Mouse (Mus musculus): ENCODE measurements around the gene Olfr1216. TPM values are rescaled to one million over a fixed set of nuclear protein-coding genes. Genes with fewer than 3 reads are reported as not detected.
"Not testable (repeated sequence)": the region's sequence is repeated elsewhere in the genome, so short reads cannot be mapped to it uniquely, and the experiment has no call there.

Gene Olfr1216
- total RNA-seq (2021) = not detected
- long read RNA-seq = 0 reads

DNA sequence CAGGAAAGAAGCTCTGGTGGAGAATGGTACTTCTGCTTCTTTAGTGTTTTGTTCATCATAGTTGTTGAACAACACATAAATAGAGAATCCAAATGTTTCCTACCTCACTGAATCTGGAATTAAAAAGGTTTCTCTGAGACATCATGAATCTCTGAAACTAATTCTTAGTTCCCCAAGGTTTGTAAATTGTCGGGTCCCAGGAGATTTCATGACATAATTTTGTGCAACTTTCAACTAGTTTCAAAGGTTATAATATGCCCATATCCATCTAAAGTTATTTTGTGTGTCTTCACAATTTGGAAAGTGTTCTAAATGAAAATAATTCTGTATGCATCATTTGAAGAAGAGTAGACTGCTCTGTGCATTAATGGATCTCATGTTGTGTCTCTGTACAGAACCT lies at the start of gene Olfr1216:
Gene Olfr1216, minus strand, starts transcription at position 101 of the 400 bp plus-strand sequence.
- no peak for DNase-seq (ENCODE audit: low spot score in 2 of 2)

DNA sequence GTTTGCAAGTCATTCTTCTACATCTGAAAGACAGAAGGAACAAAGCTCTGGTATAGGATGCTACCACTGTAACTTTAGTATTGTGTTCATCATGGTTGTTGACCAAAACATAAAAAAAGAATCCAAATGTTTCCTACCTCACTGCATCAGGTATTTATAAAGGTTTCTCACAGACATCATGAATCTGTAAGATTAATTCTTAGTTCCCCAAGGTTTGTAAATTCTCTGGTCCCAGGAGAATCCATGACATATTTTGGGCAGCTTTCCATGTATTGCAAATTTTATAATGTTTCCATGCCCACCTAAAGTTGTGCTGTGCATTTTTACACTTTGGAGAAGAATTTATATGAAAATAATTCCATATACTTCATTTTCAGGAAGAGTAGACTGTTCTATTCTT lies 42.9 kb upstream of the Olfr1216 start, which contains the start of gene Olfr1218:
Gene Olfr1218, minus strand, starts transcription at position 101 of the 400 bp plus-strand sequence.
- no peak for DNase-seq (ENCODE audit: low spot score in 2 of 2)

DNA sequence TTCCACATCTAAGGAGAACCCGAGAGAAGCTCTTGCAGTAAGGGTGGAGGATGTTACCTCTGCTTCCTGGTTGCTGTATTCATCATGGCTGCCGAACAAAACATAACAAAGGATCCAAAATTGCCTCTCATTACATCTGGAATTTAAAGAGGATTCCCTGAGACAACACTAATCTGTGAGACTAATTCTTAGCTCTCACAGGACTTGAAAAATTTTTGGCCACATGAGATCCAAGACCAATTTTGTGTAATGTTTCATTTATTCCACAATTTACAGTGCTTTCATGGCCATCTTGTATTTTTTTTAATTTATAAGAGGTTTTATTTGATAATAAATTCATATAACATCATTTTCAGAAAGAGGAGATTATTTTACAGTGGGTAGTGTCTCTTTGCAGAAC lies 13.8 kb upstream of the Olfr1216 start, which contains the start of gene Olfr1217:
Gene Olfr1217, minus strand, starts transcription at position 101 of the 400 bp plus-strand sequence.
- DNase-seq (ENCODE audit: low spot score in 2 of 2) = no peak

DNA sequence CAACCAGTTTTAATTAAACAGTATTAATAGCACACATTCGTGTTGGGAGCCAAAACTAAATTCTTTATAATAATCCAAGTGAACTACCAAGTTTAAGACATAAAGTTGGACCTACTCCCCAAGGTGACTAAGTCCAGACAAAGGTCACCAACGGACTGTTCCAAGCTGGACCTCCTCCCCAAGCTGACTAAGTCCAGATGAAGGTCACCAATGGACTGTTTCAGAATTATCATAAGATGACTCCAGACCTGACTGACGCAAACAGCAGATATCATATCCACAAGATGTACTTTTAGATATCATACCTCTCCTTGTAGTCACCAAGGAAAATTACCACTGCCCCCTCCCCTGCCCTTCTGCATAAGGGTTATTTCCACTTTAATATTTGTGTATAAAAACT lies 3.3 kb upstream of the Olfr1216 start:
- not testable (repeated sequence) for DNase-seq (ENCODE audit: low spot score in 2 of 2)

DNA sequence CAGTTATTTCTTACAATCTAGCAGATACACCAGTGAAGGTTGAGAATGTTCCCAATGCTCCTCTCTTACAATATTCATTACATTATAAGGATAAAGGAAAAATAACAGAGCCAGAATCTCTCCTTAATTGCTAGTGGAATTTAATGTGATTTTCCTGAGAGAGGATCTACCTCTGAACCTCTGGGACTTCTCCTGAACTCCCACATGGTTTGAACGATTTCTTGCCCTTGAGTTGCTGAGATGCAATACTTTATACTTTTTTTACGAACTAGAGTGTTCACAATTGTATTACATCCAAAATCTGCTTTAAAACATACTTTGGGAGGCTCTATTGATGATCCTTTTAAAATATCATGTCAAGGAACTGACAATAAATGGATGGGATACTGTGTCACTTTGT lies 11.3 kb downstream of the Olfr1216 start, which contains the start of gene Olfr1215:
Gene Olfr1215, minus strand, starts transcription at position 101 of the 400 bp plus-strand sequence.
- DNase-seq (ENCODE audit: low spot score in 2 of 2) = no peak

DNA sequence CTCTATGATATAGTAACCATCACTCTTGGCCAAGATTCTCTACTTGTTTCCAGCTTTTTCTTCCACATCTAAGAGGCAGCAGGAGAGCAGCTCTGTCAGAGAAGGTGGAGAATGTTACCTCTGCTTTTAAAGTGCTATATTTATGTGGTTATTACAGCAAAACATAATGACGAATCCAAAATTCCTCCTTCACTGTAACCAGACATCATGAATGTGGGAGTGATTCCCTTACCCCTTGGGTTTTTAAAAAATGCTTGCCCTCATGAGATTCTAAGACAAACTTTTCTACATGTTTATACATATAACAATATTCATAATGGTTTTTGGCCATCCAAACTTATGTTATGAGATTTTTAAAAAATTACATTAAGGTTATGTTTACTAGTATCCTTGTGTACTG lies 25.6 kb downstream of the Olfr1216 start, which contains the start of gene Olfr1214:
Gene Olfr1214, minus strand, starts transcription at position 101 of the 400 bp plus-strand sequence.
- no peak for DNase-seq (ENCODE audit: low spot score in 2 of 2)

DNA sequence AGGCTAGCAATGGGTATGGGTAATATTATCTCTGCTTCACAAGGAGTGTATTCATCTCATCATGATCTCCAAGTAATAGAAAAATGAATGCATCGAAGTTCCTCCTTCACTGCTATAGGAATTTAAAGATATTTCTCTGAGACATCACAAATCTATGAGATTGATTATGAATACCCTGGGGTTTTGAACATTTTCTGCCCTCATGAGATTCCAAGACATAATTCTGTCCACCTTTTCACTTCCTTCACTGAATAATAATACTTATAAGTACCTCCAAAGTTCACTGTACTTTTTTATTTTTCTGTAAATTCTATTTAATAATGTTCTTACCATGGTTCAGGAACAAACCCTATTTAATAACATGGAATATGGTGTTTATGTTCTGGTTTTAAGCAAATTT lies 38.0 kb downstream of the Olfr1216 start, which contains the start of gene Gm13762:
Gene Gm13762, minus strand, starts transcription at position 101 of the 400 bp plus-strand sequence.
- DNase-seq (ENCODE audit: low spot score in 2 of 2) = no peak

Other genes starting within 250 kb of the Olfr1216 start
- not detected for gene Olfr1200, start 247.9 kb downstream of the Olfr1216 start, total RNA-seq (2021)
- gene Olfr1201, start 225.3 kb downstream of the Olfr1216 start, total RNA-seq (2021) = not detected
- gene Olfr1202, start 203.8 kb downstream of the Olfr1216 start, total RNA-seq (2021) = not detected
- not detected for gene Olfr1205, start 188.6 kb downstream of the Olfr1216 start, total RNA-seq (2021)
- gene Olfr1204, start 169.0 kb downstream of the Olfr1216 start, total RNA-seq (2021) = not detected
- not detected for gene Olfr1206, start 155.1 kb downstream of the Olfr1216 start, total RNA-seq (2021)
- not detected for gene Olfr1208, start 116.0 kb downstream of the Olfr1216 start, total RNA-seq (2021)
- not detected for gene Olfr1209, start 103.2 kb downstream of the Olfr1216 start, total RNA-seq (2021)
- not detected for gene Olfr1211, start 80.2 kb downstream of the Olfr1216 start, total RNA-seq (2021)
- not detected for gene Olfr1212, start 64.4 kb downstream of the Olfr1216 start, total RNA-seq (2021)
- not detected for gene Gm13762, start 38.1 kb downstream of the Olfr1216 start, total RNA-seq (2021)
- gene Olfr1214, start 25.7 kb downstream of the Olfr1216 start, total RNA-seq (2021) = not detected
- gene Olfr1215, start 11.4 kb downstream of the Olfr1216 start, total RNA-seq (2021) = not detected
- gene Olfr1217, start 13.7 kb upstream of the Olfr1216 start, total RNA-seq (2021) = not detected
- gene Olfr1218, start 42.8 kb upstream of the Olfr1216 start, total RNA-seq (2021) = not detected
- not detected for gene Olfr1219, start 65.2 kb upstream of the Olfr1216 start, total RNA-seq (2021)
- not detected for gene Olfr1220, start 88.5 kb upstream of the Olfr1216 start, total RNA-seq (2021)
- gene Olfr1221, start 98.9 kb upstream of the Olfr1216 start, total RNA-seq (2021) = not detected
- gene Olfr1222, start 114.7 kb upstream of the Olfr1216 start, total RNA-seq (2021) = not detected
- not detected for gene Olfr1223, start 133.2 kb upstream of the Olfr1216 start, total RNA-seq (2021)
- not detected for gene Olfr1224-ps1, start 145.8 kb upstream of the Olfr1216 start, total RNA-seq (2021)
- gene Olfr1225, start 156.3 kb upstream of the Olfr1216 start, total RNA-seq (2021) = not detected
- gene Olfr1226, start 181.7 kb upstream of the Olfr1216 start, total RNA-seq (2021) = not detected
- gene Olfr1228, start 235.7 kb upstream of the Olfr1216 start, total RNA-seq (2021) = not detected

Data from layer of hippocampus, adult 18-20 months (tissue).